Mouse (Mus musculus) spleen, embryonic (tissue): ENCODE results near the gene Lhfpl1.
"Not testable (repeated sequence)": the region's sequence is repeated elsewhere in the genome, so short reads cannot be mapped to it uniquely, and the experiment has no call there.

ENCODE experiments used
- CTCF ChIA-PET: fragments of 350-600 bp; sonication (Branson Sonifier 250); formaldehyde crosslinking; loops from one replicate; lab custom pipeline; 2022; lab: Charles Lee

Lhfpl1 gene

GRCm38 (mm10) chrX:145348377-145349203 lies at the start of gene Lhfpl1:
Gene Lhfpl1 (minus strand): TSS chrX:145349089.
- CTCF ChIA-PET = no interaction called here

GRCm38 (mm10) chrX:145371839-145372238 lies 22.9 kb upstream of the Lhfpl1 start:
- CTCF ChIA-PET = no interaction called here

GRCm38 (mm10) chrX:145362527-145362926 lies 13.6 kb upstream of the Lhfpl1 start:
- CTCF ChIA-PET = no interaction called here

GRCm38 (mm10) chrX:145342402-145342801 lies 6.5 kb downstream of the Lhfpl1 start:
- CTCF ChIA-PET = no interaction called here

GRCm38 (mm10) chrX:145336141-145336540 lies 12.7 kb downstream of the Lhfpl1 start:
- CTCF ChIA-PET = no interaction called here

- CTCF ChIA-PET = interaction anchor here (0.7 kb wide), 1 partner anchor 1573 kb away, joined by 3 read pairs; no protein-coding TSS in a partner anchor
Measured at GRCm38 (mm10) chrX:145308555-145308954, 40.3 kb downstream of the Lhfpl1 start.

GRCm38 (mm10) chrX:145307174-145307573 lies 41.7 kb downstream of the Lhfpl1 start:
- CTCF ChIA-PET = no interaction called here

GRCm38 (mm10) chrX:145300232-145300631 lies 48.7 kb downstream of the Lhfpl1 start:
- CTCF ChIA-PET = not testable (repeated sequence)

GRCm38 (mm10) chrX:145272209-145272608 lies 76.7 kb downstream of the Lhfpl1 start:
- CTCF ChIA-PET = no interaction called here

- CTCF ChIA-PET = no interaction called here
Measured at GRCm38 (mm10) chrX:145271768-145272167, 77.1 kb downstream of the Lhfpl1 start.

GRCm38 (mm10) chrX:145261803-145262202 lies 87.1 kb downstream of the Lhfpl1 start:
- CTCF ChIA-PET = no interaction called here
